In the genomic region with DNA sequence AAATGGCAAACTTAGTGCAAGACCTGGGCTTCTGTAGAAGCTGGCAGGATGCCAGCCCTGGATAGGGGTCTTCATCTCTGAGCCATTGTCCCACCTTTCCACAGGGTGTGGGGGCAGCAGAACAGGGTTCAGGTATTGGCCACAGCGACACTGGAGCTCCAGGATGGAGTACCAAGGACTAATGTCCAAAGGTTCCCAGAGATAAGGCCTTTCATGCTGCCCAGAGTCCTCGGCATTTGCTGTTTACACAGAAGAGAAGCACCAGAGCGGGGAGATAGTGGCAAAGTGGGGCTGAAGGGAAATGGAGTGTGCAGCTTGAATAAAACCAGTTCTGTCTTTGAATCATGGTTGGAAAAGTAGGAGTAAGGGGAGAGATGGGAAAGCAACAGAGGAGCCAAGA, we compare ENCODE assay signal across 26 mouse cellular contexts. TPM values are rescaled to one million over a fixed set of nuclear protein-coding genes. Genes with fewer than 3 reads are reported as not detected.
"Had no signal": no experiment of that assay in that cellular context is flagged by ENCODE, and none has a peak within 500 bp of the region (broad histone marks: within the 10 kb centered on the region; RNA-seq: fewer than 3 reads in every experiment).

No protein-coding gene starts in this region.

- DNase-seq: kidney, adult 18-20 months; layer of hippocampus, adult 9-11 months; lung, adult 2 months; lung, postnatal 14 days; lung, postnatal 4 days; retina, postnatal 1 day; right cerebral cortex, postnatal 25 days; thymus, adult 18-20 months had no signal

- ATAC-seq: liver, embryonic 12.5 days; midbrain, embryonic 16.5 days had no signal

- H3K27ac ChIP-seq: kidney, postnatal 0 days; layer of hippocampus, adult 2 months; limb, embryonic 10.5 days; limb, embryonic 13.5 days; liver, embryonic 12.5 days; liver, embryonic 15.5 days; midbrain, embryonic 12.5 days; neural tube, embryonic 13.5 days had no signal

- H3K9ac ChIP-seq: limb, embryonic 13.5 days; liver, embryonic 12.5 days; liver, embryonic 15.5 days; midbrain, embryonic 12.5 days; neural tube, embryonic 13.5 days had no signal

- H3K4me1 ChIP-seq: limb, embryonic 13.5 days; liver, embryonic 12.5 days; liver, embryonic 15.5 days; neural tube, embryonic 13.5 days had no signal

- H3K4me3 ChIP-seq: layer of hippocampus, adult 2 months; limb, embryonic 10.5 days; limb, embryonic 13.5 days; liver, embryonic 12.5 days; liver, embryonic 15.5 days; midbrain, embryonic 12.5 days; myocyte; neural tube, embryonic 13.5 days had no signal

- H3K36me3 ChIP-seq: limb, embryonic 10.5 days; limb, embryonic 13.5 days; liver, embryonic 12.5 days; liver, embryonic 15.5 days; midbrain, embryonic 12.5 days; neural tube, embryonic 13.5 days had no signal

- H3K4me2 ChIP-seq: limb, embryonic 13.5 days; liver, embryonic 12.5 days; liver, embryonic 15.5 days; midbrain, embryonic 12.5 days; neural tube, embryonic 13.5 days had no signal

- H3K27me3 ChIP-seq: liver, embryonic 12.5 days; liver, embryonic 15.5 days; midbrain, embryonic 12.5 days; neural tube, embryonic 13.5 days had no signal

- H3K9me3 ChIP-seq: limb, embryonic 10.5 days; limb, embryonic 13.5 days; liver, embryonic 12.5 days; liver, embryonic 15.5 days; midbrain, embryonic 12.5 days; neural tube, embryonic 13.5 days had no signal

RNA-seq across cellular contexts. Expression of a gene that starts 8.1 kb away (rescaled TPM):
- total RNA-seq: layer of hippocampus, adult 2 months; left cerebral cortex, adult 18-20 months had no signal
- polyA plus RNA-seq: limb, embryonic 10.5 days; lung, embryonic 16.5 days had no signal

RNA-seq across cellular contexts. Expression of a gene that starts 18.7 kb away (rescaled TPM):
- total RNA-seq: layer of hippocampus, adult 2 months; layer of hippocampus, postnatal 25 days; left cerebral cortex, adult 18-20 months; left cerebral cortex, postnatal 25 days; megakaryocyte, adult 5-6 weeks; monocyte, adult 5-6 weeks; neutrophil, adult 5-6 weeks had no signal
- polyA plus RNA-seq: limb, embryonic 10.5 days; limb, embryonic 13.5 days; liver, embryonic 12.5 days; liver, embryonic 15.5 days; lung, adult 2 months; lung, embryonic 16.5 days; midbrain, embryonic 12.5 days; midbrain, embryonic 16.5 days; myocyte; neural tube, embryonic 13.5 days; stomach, embryonic 16.5 days had no signal
